Mouse (Mus musculus) stomach, postnatal 0 days (tissue): ENCODE measurements around the gene Nhlrc2. TPM values are rescaled to one million over a fixed set of nuclear protein-coding genes. Genes with fewer than 3 reads are reported as not detected.

ENCODE experiments used
- ATAC-seq: fragments of 200-750 bp; cut with Nextera tagmentation; 2 replicates; pipeline ENCODE4 v1.8.0; 2017; ENCODE audit not compliant: low FRiP score, low TSS enrichment
- DNase-seq: peaks from one replicate; pipeline ENCODE4 v3.0.0-alpha.2; 2016; ENCODE audit warnings: low spot score
- H3K27ac ChIP-seq: fragments of 300-500 bp; sonication (generic); replicated peaks from 2 replicates; pipeline ENCODE4 v1.5.1; 2014; ENCODE audit warnings: mild to moderate bottlenecking, control low read depth
- H3K27me3 ChIP-seq: fragments of 300-500 bp; sonication (generic); 2 replicates; pipeline ENCODE4 v1.6.1; 2014; ENCODE audit warnings: low read length; ENCODE audit not compliant: control insufficient read depth, insufficient read depth
- H3K36me3 ChIP-seq: fragments of 300-500 bp; sonication (generic); 2 replicates; pipeline ENCODE4 v1.6.1; 2014; ENCODE audit warnings: low read length, mixed read lengths; ENCODE audit not compliant: control insufficient read depth, insufficient read depth
- H3K4me1 ChIP-seq: fragments of 300-500 bp; sonication (generic); replicated peaks from 2 replicates; pipeline ENCODE4 v1.6.1; 2014; ENCODE audit warnings: antibody characterized with exemption; ENCODE audit not compliant: control insufficient read depth, insufficient read depth
- H3K4me2 ChIP-seq: fragments of 300-500 bp; sonication (generic); replicated peaks from 2 replicates; pipeline ENCODE4 v1.6.1; 2014; ENCODE audit warnings: low read depth, mild to moderate bottlenecking, control low read depth, moderate library complexity
- H3K4me3 ChIP-seq: fragments of 300-500 bp; sonication (generic); 2 replicates; pipeline ENCODE4 v1.5.1; 2014; ENCODE audit warnings: low read depth, low read length, control low read depth
- H3K9ac ChIP-seq: fragments of 300-500 bp; sonication (generic); 2 replicates; pipeline ENCODE4 v1.6.1; 2014; ENCODE audit warnings: mild to moderate bottlenecking, low read length, control low read depth, mixed read lengths
- H3K9me3 ChIP-seq: fragments of 300-500 bp; sonication (generic); 2 replicates; pipeline ENCODE4 v1.6.1; 2016; ENCODE audit warnings: low read length; ENCODE audit not compliant: control insufficient read depth
- CTCF ChIP-seq: IDR thresholded peaks from 2 replicates; pipeline ENCODE4 v1.5.1; 2016; ENCODE audit warnings: antibody characterized with exemption, low read depth, mild to moderate bottlenecking, moderate library complexity
- EP300 ChIP-seq: optimal IDR thresholded peaks from 2 replicates; pipeline ENCODE3; 2016; ENCODE audit warnings: antibody characterized with exemption
- WGBS: fragments of 180-500 bp; shearing (Covaris S2); extraction: QIAGEN DNeasy Blood & Tissue Kit; methylation state at CpG from one replicate; pipeline ENCODE4 v1.1.7; 2014; 5-methylcytosine and 5-hydroxymethylcytosine counted together
- polyA plus RNA-seq: library from polyadenylated mRNA; unstranded; fragments of >200 nt; fragmentation: Nextera tagmentation; extraction: Ambion mirVana; gene quantifications from 2 replicates; pipeline ENCODE4 v1.2.1, GENCODE M21; 2015

The Nhlrc2 gene
- polyA plus RNA-seq, 1 experiment from 2014 or later = 8.2 TPM

DNA sequence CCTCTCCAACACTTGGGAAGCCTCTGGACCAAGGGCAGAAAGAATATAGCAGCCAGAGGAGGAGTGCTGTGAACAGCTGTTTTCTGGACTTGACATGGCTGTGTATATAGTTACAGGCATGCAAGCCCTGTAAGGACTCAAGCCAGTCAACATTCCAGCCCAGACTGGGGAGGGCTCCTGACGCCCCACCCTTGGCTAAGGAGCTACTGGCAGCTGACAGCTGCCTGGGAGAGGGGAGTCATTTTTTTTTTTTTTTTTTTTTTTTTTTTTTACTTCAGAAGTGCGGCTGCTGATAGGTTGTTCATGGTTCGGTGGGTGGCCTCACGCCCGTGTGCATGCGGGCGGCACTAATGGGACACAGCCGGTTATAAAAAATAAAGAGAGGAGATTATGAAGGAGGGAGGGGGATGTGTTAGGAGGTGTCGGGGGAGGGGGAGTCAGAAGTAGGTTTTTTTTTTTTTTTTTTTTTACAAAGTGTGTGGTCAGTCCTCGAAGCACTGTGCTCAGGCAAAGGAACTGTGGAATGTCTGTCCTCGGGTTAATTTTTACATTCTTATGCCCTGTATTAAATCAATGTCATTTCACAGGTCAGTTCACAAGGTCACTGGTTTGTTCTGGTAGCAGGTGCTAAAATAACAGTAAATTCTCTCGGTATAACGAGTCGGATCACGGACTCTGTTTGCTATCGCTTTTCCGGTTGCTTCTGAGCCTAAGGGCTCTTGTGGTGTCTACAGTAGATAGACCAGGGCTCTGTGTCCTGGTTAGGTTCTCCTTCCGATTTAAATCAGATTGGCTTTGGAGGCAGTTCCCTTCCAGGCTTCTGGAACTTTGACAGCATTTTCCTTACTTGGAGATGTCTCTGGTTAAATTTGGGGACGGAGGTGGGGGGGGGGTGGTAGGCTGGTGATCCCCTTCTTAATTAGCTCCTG, 104.2 kb downstream of the Nhlrc2 start:
- peak; percentile 75 for ATAC-seq
- 9% methylated on average over 19 of the region's 19 CpGs for WGBS
- Histone ChIP-seq H3K27ac (no peak overlapping the region), H3K4me1 (peaks cover 5% of the 10 kb centered on the region; the same call in 1 of the 2 replicates), H3K9me3 (0 out of 2 replicates have a peak, but pooled peaks cover 2% of the 10 kb centered on the region), H3K4me3 (0 out of 2 replicates have a peak overlapping the region, but pooled peaks have one; percentile 8), H3K36me3 (no peaks in the 10 kb centered on the region), H3K4me2 (peak overlapping the region; percentile 43), H3K9ac (no peak overlapping the region), H3K27me3 (no peaks in the 10 kb centered on the region)
- peak; percentile 50 for DNase-seq
- TF ChIP-seq EP300 (no peak), CTCF (no peak)

Other genes with a start within 250 kb of the Nhlrc2 start
- 0.33 and 0.41 TPM in 2 replicates for gene Nrap, start 158.2 kb upstream of the Nhlrc2 start, polyA plus RNA-seq
- gene Casp7, start 151.1 kb upstream of the Nhlrc2 start, polyA plus RNA-seq = 17.9 and 20.8 TPM in 2 replicates
- 3.4 and 4.7 TPM in 2 replicates for gene Plekhs1, start 86.6 kb upstream of the Nhlrc2 start, polyA plus RNA-seq
- 9.5 and 10.7 TPM in 2 replicates for gene Dclre1a, start within 50 bp of the Nhlrc2 start, polyA plus RNA-seq
- gene Adrb1, start 173.9 kb downstream of the Nhlrc2 start, polyA plus RNA-seq = 0.45 and 0.59 TPM in 2 replicates